Mouse (Mus musculus) ES-E14 (cell line): ENCODE results near the gene Smarcad1.

Source experiments
- CHD2 ChIP-seq: IDR thresholded peaks from 2 replicates; pipeline ENCODE4 v1.6.1; 2014; ENCODE audit warnings: mild to moderate bottlenecking, low read depth, low read length, inconsistent platforms
- HCFC1 ChIP-seq: IDR thresholded peaks from 2 replicates; pipeline ENCODE4 v1.6.1; 2012; ENCODE audit warnings: low read length, inconsistent platforms, borderline replicate concordance; ENCODE audit not compliant: insufficient read depth
- MAFK ChIP-seq: IDR thresholded peaks from 2 replicates; pipeline ENCODE4 v1.6.1; 2014; ENCODE audit warnings: mild to moderate bottlenecking, low read depth, low read length, inconsistent platforms; ENCODE audit not compliant: insufficient read depth
- ZC3H11A ChIP-seq: IDR thresholded peaks from 2 replicates; pipeline ENCODE4 v1.6.1; 2012; ENCODE audit warnings: low read depth, mild to moderate bottlenecking, inconsistent platforms, low read length, borderline replicate concordance
- ZNF384 ChIP-seq: IDR thresholded peaks from 2 replicates; pipeline ENCODE4 v1.6.1; 2012; ENCODE audit warnings: low read depth, low read length, inconsistent platforms

- TF ChIP-seq ZNF384 (no peak), ZC3H11A (no peak), CHD2 (no peak), HCFC1 (no peak), MAFK (no peak)
Measured at GRCm38 (mm10) chr6:65034661-65035060, 7.7 kb upstream of the Smarcad1 start.
